Mouse (Mus musculus): ENCODE data around the gene Ly6g5c. TPM values are rescaled to one million over a fixed set of nuclear protein-coding genes. Genes with fewer than 3 reads are reported as not detected.

The Ly6g5c gene
- polyA plus RNA-seq, 1 experiment from 2014 or later: not detected

DNA sequence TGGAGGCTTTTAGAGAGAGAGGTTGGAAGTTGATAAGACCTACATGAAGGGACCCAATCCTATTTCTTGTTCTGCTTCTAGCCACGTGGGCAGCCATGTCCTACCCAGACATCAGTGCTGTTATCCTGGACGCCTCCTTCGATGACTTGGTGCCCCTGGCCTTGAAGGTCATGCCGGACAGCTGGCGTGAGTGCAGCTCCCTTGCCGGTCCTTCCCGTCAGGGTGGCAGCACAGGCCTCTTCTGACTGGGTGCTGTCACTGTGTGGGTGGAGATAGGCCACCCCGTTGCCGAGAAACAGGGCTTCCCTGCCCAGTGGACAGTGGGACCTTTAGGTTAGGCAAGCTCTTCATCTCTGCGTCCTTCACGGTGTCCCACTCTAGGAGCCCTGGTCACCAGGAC, 6.9 kb upstream of the Ly6g5c start:
- no peaks in the 10 kb centered on the region for H3K27me3 ChIP-seq
- H3K9ac ChIP-seq: no peak overlapping the region
- WGBS: 84% methylated on average over 11 of the region's 11 CpGs

GRCm38 (mm10) chr17:35102299-35102698, 5.8 kb upstream of the Ly6g5c start:
- no peak overlapping the region for H3K27ac ChIP-seq
- no peak overlapping the region for H3K9ac ChIP-seq
- H3K36me3 ChIP-seq: peaks cover 71% of the 10 kb centered on the region
- peaks cover 7% of the 10 kb centered on the region; the same call in 1 of the 2 replicates for H3K4me1 ChIP-seq
- H3K4me2 ChIP-seq: no peak overlapping the region
- no peaks in the 10 kb centered on the region for H3K9me3 ChIP-seq
- H3K4me3 ChIP-seq: no peak overlapping the region
- WGBS: 67% methylated on average over 8 of the region's 8 CpGs
- H3K27me3 ChIP-seq: no peaks in the 10 kb centered on the region
- no peak for ATAC-seq (ENCODE audit: insufficient number of reproducible peaks, low FRiP score, low TSS enrichment, low read depth)

More for the DNA sequence above, 6.9 kb upstream of the Ly6g5c start:
- Histone ChIP-seq H3K36me3 (peaks cover 82% of the 10 kb centered on the region), H3K9me3 (no peaks in the 10 kb centered on the region), H3K4me1 (peaks cover 7% of the 10 kb centered on the region; the same call in 1 of the 2 replicates), H3K27ac (no peak overlapping the region), H3K4me2 (no peak overlapping the region), H3K4me3 (no peak overlapping the region)
- no peak for ATAC-seq (ENCODE audit: insufficient number of reproducible peaks, low FRiP score, low TSS enrichment, low read depth)

DNA sequence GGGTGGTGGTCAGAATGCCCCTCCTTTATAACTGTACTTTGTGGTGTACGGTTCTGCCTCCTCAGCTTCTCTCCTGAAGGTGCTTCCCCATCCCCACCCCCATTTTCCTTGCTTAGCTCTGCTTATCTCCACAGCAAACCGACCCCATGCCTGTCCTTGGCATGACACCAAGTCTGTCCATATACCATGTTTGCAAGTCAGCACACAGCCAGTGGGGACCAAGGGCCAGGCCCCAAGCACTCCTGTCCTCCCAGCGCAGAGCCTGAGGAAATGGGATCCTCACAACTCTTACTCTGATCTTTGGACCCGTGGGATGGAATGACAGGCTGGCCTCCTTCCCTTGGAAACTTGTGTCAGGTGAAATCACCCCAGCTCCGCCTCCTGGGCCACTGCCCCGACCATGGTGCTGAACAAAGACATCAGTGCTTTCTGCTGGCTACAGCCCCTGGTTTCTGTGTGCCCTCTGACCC, 4.8 kb upstream of the Ly6g5c start:
- no peak overlapping the region for H3K9ac ChIP-seq
- ATAC-seq (ENCODE audit: insufficient number of reproducible peaks, low FRiP score, low TSS enrichment, low read depth): no peak
- H3K4me1 ChIP-seq: peaks cover 7% of the 10 kb centered on the region; the same call in 1 of the 2 replicates
- H3K27ac ChIP-seq: no peak overlapping the region
- H3K36me3 ChIP-seq: peaks cover 61% of the 10 kb centered on the region
- no peaks in the 10 kb centered on the region for H3K9me3 ChIP-seq
- WGBS: 75% methylated on average over 6 of the region's 6 CpGs
- no peaks in the 10 kb centered on the region for H3K27me3 ChIP-seq
- no peak overlapping the region for H3K4me3 ChIP-seq
- H3K4me2 ChIP-seq: no peak overlapping the region

GRCm38 (mm10) chr17:35104079-35104478, 4.0 kb upstream of the Ly6g5c start:
- peaks cover 53% of the 10 kb centered on the region for H3K36me3 ChIP-seq
- ATAC-seq (ENCODE audit: insufficient number of reproducible peaks, low FRiP score, low TSS enrichment, low read depth): no peak
- no peak overlapping the region for H3K4me2 ChIP-seq
- no peak overlapping the region for H3K4me3 ChIP-seq
- 87% methylated on average over 7 of the region's 7 CpGs for WGBS
- no peaks in the 10 kb centered on the region for H3K27me3 ChIP-seq
- H3K4me1 ChIP-seq: peaks cover 7% of the 10 kb centered on the region; the same call in 1 of the 2 replicates
- no peak overlapping the region for H3K27ac ChIP-seq
- H3K9me3 ChIP-seq: no peaks in the 10 kb centered on the region
- no peak overlapping the region for H3K9ac ChIP-seq

DNA sequence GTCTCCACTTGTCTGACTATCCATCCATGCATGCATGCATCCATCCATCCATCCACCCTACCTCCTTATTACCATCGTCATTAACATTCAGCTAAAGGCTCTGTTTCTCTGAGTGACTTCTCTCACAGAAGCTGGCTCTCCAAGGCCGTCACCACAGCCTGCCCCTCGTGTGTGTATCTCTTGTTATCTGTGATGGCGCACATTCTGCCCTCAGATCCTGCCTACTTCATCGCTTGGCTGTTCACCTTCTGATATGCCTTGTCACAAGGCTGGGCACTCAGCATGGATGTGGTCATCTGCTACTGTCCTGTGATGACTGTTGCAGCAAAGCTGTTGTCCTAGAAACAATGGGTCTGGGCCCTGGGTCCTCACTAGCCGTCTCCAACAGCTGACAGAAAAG, 3.3 kb upstream of the Ly6g5c start:
- H3K9ac ChIP-seq: no peak overlapping the region
- 87% methylated on average over 6 of the region's 6 CpGs for WGBS
- no peak for ATAC-seq (ENCODE audit: insufficient number of reproducible peaks, low FRiP score, low TSS enrichment, low read depth)

DNA sequence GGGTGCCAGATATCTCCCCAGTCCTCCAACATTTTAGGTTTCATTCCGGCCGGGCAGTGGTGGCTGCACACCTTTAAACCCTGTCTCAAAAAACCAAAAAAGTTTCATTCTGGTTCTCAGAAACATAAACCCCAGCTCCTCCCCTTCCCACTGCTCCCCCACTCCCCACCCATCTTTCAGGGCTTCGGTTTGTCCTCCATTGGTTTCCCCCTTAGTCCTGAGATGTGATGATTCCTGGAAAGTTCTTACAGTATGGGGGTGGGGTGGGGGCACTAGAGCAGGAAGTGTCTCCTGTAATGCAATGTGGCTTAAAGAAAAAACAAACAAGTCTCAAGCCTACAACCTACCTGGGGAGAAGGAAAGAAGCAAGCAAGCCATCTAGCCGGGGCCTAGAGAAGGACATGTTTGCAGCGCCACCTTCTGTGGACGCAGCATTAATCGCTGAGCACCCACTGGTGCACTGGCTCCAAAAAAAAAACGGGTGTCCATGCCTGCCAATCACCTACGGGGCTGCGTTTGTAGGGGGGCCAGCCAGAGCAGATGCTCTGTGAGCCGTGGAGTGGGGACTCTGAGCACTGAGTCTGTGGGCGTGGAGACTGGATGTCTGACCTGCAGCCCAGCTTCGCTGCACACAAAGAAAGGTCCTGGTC, 2.2 kb upstream of the Ly6g5c start:
- no peak for ATAC-seq (ENCODE audit: insufficient number of reproducible peaks, low FRiP score, low TSS enrichment, low read depth)
- no peak overlapping the region for H3K9ac ChIP-seq
- H3K4me2 ChIP-seq: no peak overlapping the region
- WGBS: 22% methylated on average over 13 of the region's 13 CpGs
- peaks cover 35% of the 10 kb centered on the region for H3K36me3 ChIP-seq
- H3K27me3 ChIP-seq: no peaks in the 10 kb centered on the region
- H3K9me3 ChIP-seq: no peaks in the 10 kb centered on the region
- no peak overlapping the region for H3K4me3 ChIP-seq
- H3K27ac ChIP-seq: no peak overlapping the region; the same call in 1 of the 2 replicates
- H3K4me1 ChIP-seq: peaks cover 7% of the 10 kb centered on the region; the same call in 1 of the 2 replicates

More for the DNA sequence above, 3.3 kb upstream of the Ly6g5c start:
- no peak overlapping the region for H3K4me2 ChIP-seq
- no peak overlapping the region for H3K27ac ChIP-seq
- H3K4me1 ChIP-seq: peaks cover 7% of the 10 kb centered on the region; the same call in 1 of the 2 replicates
- peaks cover 46% of the 10 kb centered on the region for H3K36me3 ChIP-seq
- H3K4me3 ChIP-seq: no peak overlapping the region
- H3K9me3 ChIP-seq: no peaks in the 10 kb centered on the region
- no peaks in the 10 kb centered on the region for H3K27me3 ChIP-seq

- WGBS: 60% methylated on average over 3 of the region's 3 CpGs
- Histone ChIP-seq H3K4me2 (no peak overlapping the region), H3K9me3 (no peaks in the 10 kb centered on the region), H3K9ac (no peak overlapping the region), H3K27ac (no peak overlapping the region), H3K4me1 (peaks cover 7% of the 10 kb centered on the region; the same call in 1 of the 2 replicates), H3K27me3 (no peaks in the 10 kb centered on the region), H3K36me3 (peaks cover 28% of the 10 kb centered on the region), H3K4me3 (no peak overlapping the region)
- no peak for ATAC-seq (ENCODE audit: insufficient number of reproducible peaks, low FRiP score, low TSS enrichment, low read depth)
Observed at GRCm38 (mm10) chr17:35106522-35106921, 1.6 kb upstream of the Ly6g5c start.

- H3K27me3 ChIP-seq: no peaks in the 10 kb centered on the region
- no peak for ATAC-seq (ENCODE audit: insufficient number of reproducible peaks, low FRiP score, low TSS enrichment, low read depth)
- peaks cover 29% of the 10 kb centered on the region for H3K36me3 ChIP-seq
- H3K4me3 ChIP-seq: no peak overlapping the region
- H3K27ac ChIP-seq: no peak overlapping the region
- no peaks in the 10 kb centered on the region for H3K4me1 ChIP-seq
- no peaks in the 10 kb centered on the region for H3K9me3 ChIP-seq
- H3K4me2 ChIP-seq: no peak overlapping the region
- 81% methylated on average over 9 of the region's 9 CpGs for WGBS
- no peak overlapping the region for H3K9ac ChIP-seq
Observed at GRCm38 (mm10) chr17:35111774-35112173, 3.7 kb downstream of the Ly6g5c start.

GRCm38 (mm10) chr17:35115046-35116019, 7.3 kb downstream of the Ly6g5c start, which contains the start of gene Ly6g5b:
TSS of gene Ly6g5b (minus strand) at chr17:35115428.
- H3K27me3 ChIP-seq: no peaks in the 10 kb centered on the region
- no peaks in the 10 kb centered on the region for H3K9me3 ChIP-seq
- H3K9ac ChIP-seq: no peak within 1 kb of the TSS
- WGBS: 83% methylated on average over 8 of the region's 8 CpGs
- no peak within 1 kb of the TSS for H3K27ac ChIP-seq
- H3K4me2 ChIP-seq: no peak within 1 kb of the TSS
- peaks cover 8% of the 10 kb centered on the region for H3K4me1 ChIP-seq
- no peak for ATAC-seq (ENCODE audit: insufficient number of reproducible peaks, low FRiP score, low TSS enrichment, low read depth)
- no peak within 1 kb of the TSS for H3K4me3 ChIP-seq
- peaks cover 55% of the 10 kb centered on the region for H3K36me3 ChIP-seq

DNA sequence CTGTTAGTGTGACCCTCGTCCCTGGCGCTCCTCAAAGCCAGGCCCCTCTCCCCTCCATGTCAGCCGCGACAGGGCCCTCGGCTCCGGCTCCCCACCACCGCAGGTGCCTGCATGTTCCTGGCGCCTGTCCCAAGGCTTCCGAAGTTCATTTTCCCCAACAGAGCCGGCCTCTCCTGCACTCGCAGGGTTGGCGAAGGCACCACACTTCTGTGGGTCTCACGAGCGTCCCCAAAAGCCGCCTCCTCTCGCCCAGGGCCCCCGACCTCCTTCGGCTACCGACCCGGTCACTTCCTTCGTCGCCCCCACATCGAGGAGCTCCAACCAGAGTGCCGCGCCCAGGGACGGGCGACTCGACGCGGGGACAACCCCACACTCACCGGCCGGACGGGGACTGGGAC, 12.7 kb downstream of the Ly6g5c start:
- Histone ChIP-seq H3K4me3 (peak overlapping the region; percentile 87), H3K4me2 (peak overlapping the region; percentile 87), H3K36me3 (peaks cover 49% of the 10 kb centered on the region), H3K27ac (peak overlapping the region; percentile 81), H3K9me3 (no peaks in the 10 kb centered on the region), H3K27me3 (no peaks in the 10 kb centered on the region), H3K4me1 (peaks cover 29% of the 10 kb centered on the region), H3K9ac (peak overlapping the region; percentile 94)
- WGBS: under 1% methylated on average over 33 of the region's 33 CpGs
- ATAC-seq (ENCODE audit: insufficient number of reproducible peaks, low FRiP score, low TSS enrichment, low read depth): no peak

GRCm38 (mm10) chr17:35121143-35121799, 13.2 kb downstream of the Ly6g5c start, which contains the start of gene Gpank1:
TSS of gene Gpank1 (plus strand) at chr17:35121455.
- H3K27me3 ChIP-seq: no peaks in the 10 kb centered on the region
- no peaks in the 10 kb centered on the region for H3K9me3 ChIP-seq
- peaks cover 44% of the 10 kb centered on the region for H3K36me3 ChIP-seq
- peak within 1 kb of the TSS; percentile 90 for H3K4me2 ChIP-seq
- peak within 1 kb of the TSS; percentile 94 for H3K9ac ChIP-seq
- WGBS: under 1% methylated on average over 50 of the region's 50 CpGs
- H3K4me3 ChIP-seq: peak within 1 kb of the TSS; percentile 87
- H3K4me1 ChIP-seq: peaks cover 30% of the 10 kb centered on the region
- ATAC-seq (ENCODE audit: insufficient number of reproducible peaks, low FRiP score, low TSS enrichment, low read depth): peak; percentile 96
- H3K27ac ChIP-seq: peak within 1 kb of the TSS; percentile 93
